13 mouse cellular contexts compared by ENCODE assay signal in the genomic region with DNA sequence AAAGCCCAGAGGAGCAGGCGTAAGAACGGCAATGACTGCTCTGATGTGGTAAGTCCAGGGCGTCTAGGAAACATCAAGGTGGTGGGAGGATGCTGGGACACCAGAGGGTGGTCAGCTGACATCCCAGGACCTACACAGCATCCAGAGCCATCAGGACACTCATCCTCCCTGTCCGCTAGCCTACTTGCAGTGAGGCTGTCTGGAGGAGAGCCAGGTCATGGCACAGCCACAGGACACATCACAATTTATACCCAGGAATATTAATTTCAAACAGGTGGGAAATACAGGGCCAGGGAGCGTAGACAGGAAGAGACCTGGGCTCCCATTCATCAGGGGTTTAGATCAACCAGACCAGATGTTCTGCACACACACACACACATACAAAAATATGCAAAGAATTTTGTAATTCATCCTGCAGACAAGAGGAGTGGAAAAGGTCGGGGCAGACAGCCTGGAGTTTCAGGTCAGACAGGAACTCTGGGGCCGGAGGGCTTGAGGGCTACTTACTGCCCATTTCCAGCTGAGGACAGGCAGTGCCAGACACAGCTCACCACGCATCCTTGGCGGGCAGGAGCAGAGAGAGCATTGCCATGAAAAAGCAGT.
DNase-seq lines count a peak whose midpoint lies in the region; ATAC-seq and TF ChIP-seq lines count a peak whose summit lies in the region.
"Had no signal": no experiment of that assay in that cellular context is flagged by ENCODE, and none has a peak within 500 bp of the region (broad histone marks: within the 10 kb centered on the region; RNA-seq: fewer than 3 reads in every experiment).

No protein-coding gene starts in this region.

- no peak for ATAC-seq in hindbrain, embryonic 14.5 days (ENCODE audit: low FRiP score)
- ATAC-seq in stomach, embryonic 14.5 days (ENCODE audit: insufficient number of reproducible peaks, insufficient read depth, low FRiP score, low read depth): no peak
- no peak; the same call in 1 of the 2 replicates for ATAC-seq in stomach, postnatal 0 days (ENCODE audit: low FRiP score, low TSS enrichment)
- ATAC-seq: liver, embryonic 12.5 days had no signal

- H3K27ac ChIP-seq in hindbrain, embryonic 10.5 days: peak overlapping the region; percentile 77
- no peak overlapping the region for H3K27ac ChIP-seq in hindbrain, embryonic 14.5 days
- H3K27ac ChIP-seq in stomach, embryonic 14.5 days (ENCODE audit: low read length): no peak overlapping the region
- H3K27ac ChIP-seq in stomach, postnatal 0 days (replicated peaks): no peak overlapping the region
- H3K27ac ChIP-seq in kidney, adult 2 months (ENCODE audit: insufficient read depth, low read depth, low read length): no peak overlapping the region
- H3K27ac ChIP-seq: heart, embryonic 15.5 days; hindbrain, embryonic 12.5 days; liver, embryonic 12.5 days had no signal

- no peak for TF ChIP-seq EP300 in stomach, postnatal 0 days (optimal IDR thresholded peaks at IDR 0.05)

- H3K27me3 ChIP-seq in hindbrain, embryonic 10.5 days (ENCODE audit: insufficient read depth, poor library complexity, severe bottlenecking): no peaks in the 10 kb centered on the region
- no peaks in the 10 kb centered on the region for H3K27me3 ChIP-seq in hindbrain, embryonic 14.5 days (ENCODE audit: control insufficient read depth, insufficient read depth, low read length)
- no peaks in the 10 kb centered on the region for H3K27me3 ChIP-seq in stomach, embryonic 14.5 days (ENCODE audit: control insufficient read depth, insufficient read depth, low read length)
- no peaks in the 10 kb centered on the region for H3K27me3 ChIP-seq in stomach, postnatal 0 days (ENCODE audit: control insufficient read depth, insufficient read depth, low read length)
- H3K27me3 ChIP-seq in kidney, adult 2 months (replicated peaks; ENCODE audit: control insufficient read depth, insufficient read depth, low read length): no peaks in the 10 kb centered on the region
- H3K27me3 ChIP-seq: heart, embryonic 15.5 days; hindbrain, embryonic 12.5 days; liver, embryonic 12.5 days had no signal

- H3K9ac ChIP-seq in hindbrain, embryonic 14.5 days: no peak overlapping the region
- H3K9ac ChIP-seq in stomach, embryonic 14.5 days (replicated peaks; ENCODE audit: low read depth, low read length): 0 out of 2 replicates have a peak overlapping the region, but pooled peaks have one; percentile 14
- no peak overlapping the region for H3K9ac ChIP-seq in stomach, postnatal 0 days (ENCODE audit: low read length)
- H3K9ac ChIP-seq: heart, embryonic 15.5 days; hindbrain, embryonic 12.5 days; liver, embryonic 12.5 days had no signal

- 45% methylated on average over 9 of the region's 9 CpGs for WGBS in hindbrain, embryonic 10.5 days
- WGBS in hindbrain, embryonic 14.5 days: 60% methylated on average over 9 of the region's 9 CpGs
- WGBS in stomach, embryonic 14.5 days: 33% methylated on average over 9 of the region's 9 CpGs
- WGBS in stomach, postnatal 0 days: 41% methylated on average over 9 of the region's 9 CpGs
- WGBS in kidney, adult 2 months: 46% methylated on average over 9 of the region's 9 CpGs

- no peaks in the 10 kb centered on the region for H3K9me3 ChIP-seq in hindbrain, embryonic 10.5 days
- H3K9me3 ChIP-seq in hindbrain, embryonic 14.5 days (ENCODE audit: control insufficient read depth, low read length): no peaks in the 10 kb centered on the region
- no peaks in the 10 kb centered on the region for H3K9me3 ChIP-seq in stomach, embryonic 14.5 days (ENCODE audit: control insufficient read depth, low read depth, low read length)
- H3K9me3 ChIP-seq in stomach, postnatal 0 days (ENCODE audit: control insufficient read depth, low read length): no peaks in the 10 kb centered on the region
- H3K9me3 ChIP-seq: heart, embryonic 15.5 days; hindbrain, embryonic 12.5 days; liver, embryonic 12.5 days had no signal

- TF ChIP-seq POLR2A in kidney, adult 2 months (IDR thresholded peaks at IDR 0.05; ENCODE audit: low read depth, low read length): no peak

- DNase-seq in hindbrain, embryonic 10.5 days (ENCODE audit: low spot score): peak; percentile 36
- no peak for DNase-seq in hindbrain, embryonic 14.5 days (ENCODE audit: low spot score)
- no peak for DNase-seq in stomach, postnatal 0 days (ENCODE audit: low spot score)
- DNase-seq in embryo, embryonic 9.5 days (ENCODE audit: extremely low spot score): peak; percentile 24
- DNase-seq in kidney, adult 11 months: no peak
- no peak for DNase-seq in frontal cortex, postnatal 25 days (ENCODE audit: low spot score in 2 of 2)
- DNase-seq in kidney, adult 2 months: no peak
- DNase-seq: kidney, adult 9 months had no signal

- H3K4me3 ChIP-seq in hindbrain, embryonic 10.5 days: no peak overlapping the region
- H3K4me3 ChIP-seq in hindbrain, embryonic 14.5 days (replicated peaks; ENCODE audit: low read length): no peak overlapping the region
- no peak overlapping the region for H3K4me3 ChIP-seq in stomach, embryonic 14.5 days (ENCODE audit: low read depth, low read length)
- no peak overlapping the region for H3K4me3 ChIP-seq in stomach, postnatal 0 days (ENCODE audit: low read depth, low read length)
- H3K4me3 ChIP-seq in kidney, adult 2 months (ENCODE audit: insufficient read depth, low read depth, low read length): no peak overlapping the region
- H3K4me3 ChIP-seq: erythroblast, embryonic 14.5 days; heart, embryonic 15.5 days; hindbrain, embryonic 12.5 days; liver, embryonic 12.5 days had no signal

- no peak for TF ChIP-seq CTCF in stomach, postnatal 0 days (IDR thresholded peaks at IDR 0.05; ENCODE audit: low read depth)
- no peak for TF ChIP-seq CTCF in kidney, adult 2 months (conservative IDR thresholded peaks at IDR 0.05; ENCODE audit: insufficient read depth, insufficient read length, low read depth, low read length)

- H3K4me1 ChIP-seq in hindbrain, embryonic 10.5 days (replicated peaks): peaks cover 34% of the 10 kb centered on the region
- H3K4me1 ChIP-seq in hindbrain, embryonic 14.5 days (replicated peaks; ENCODE audit: control insufficient read depth, insufficient read depth, low read length): no peaks in the 10 kb centered on the region
- H3K4me1 ChIP-seq in stomach, embryonic 14.5 days (ENCODE audit: control insufficient read depth, insufficient read depth, low read length): no peaks in the 10 kb centered on the region
- H3K4me1 ChIP-seq in stomach, postnatal 0 days (replicated peaks; ENCODE audit: control insufficient read depth, insufficient read depth): no peaks in the 10 kb centered on the region
- no peaks in the 10 kb centered on the region for H3K4me1 ChIP-seq in kidney, adult 2 months (ENCODE audit: control insufficient read depth, insufficient read depth, low read length)
- H3K4me1 ChIP-seq: heart, embryonic 15.5 days had no signal

- no peaks in the 10 kb centered on the region for H3K36me3 ChIP-seq in hindbrain, embryonic 10.5 days
- H3K36me3 ChIP-seq in hindbrain, embryonic 14.5 days (replicated peaks; ENCODE audit: control insufficient read depth, insufficient read depth): no peaks in the 10 kb centered on the region
- H3K36me3 ChIP-seq in stomach, embryonic 14.5 days (ENCODE audit: control insufficient read depth, insufficient read depth, low read length): no peaks in the 10 kb centered on the region
- no peaks in the 10 kb centered on the region for H3K36me3 ChIP-seq in stomach, postnatal 0 days (ENCODE audit: control insufficient read depth, insufficient read depth, low read length)
- no peaks in the 10 kb centered on the region for H3K36me3 ChIP-seq in kidney, adult 2 months (ENCODE audit: control insufficient read depth, insufficient read depth, low read length)
- H3K36me3 ChIP-seq: heart, embryonic 15.5 days; hindbrain, embryonic 12.5 days; liver, embryonic 12.5 days had no signal

- no peak overlapping the region for H3K4me2 ChIP-seq in hindbrain, embryonic 14.5 days (replicated peaks)
- no peak overlapping the region for H3K4me2 ChIP-seq in stomach, embryonic 14.5 days (replicated peaks; ENCODE audit: low read depth, low read length)
- no peak overlapping the region for H3K4me2 ChIP-seq in stomach, postnatal 0 days (replicated peaks; ENCODE audit: low read depth)
- H3K4me2 ChIP-seq: heart, embryonic 15.5 days; hindbrain, embryonic 12.5 days; liver, embryonic 12.5 days had no signal

Comparison
In these comparisons a context has a peak if more than half of its experiments do, and no peak if none do; other contexts are left out.
1. DNase-seq: peak in hindbrain, embryonic 10.5 days (single experiment) and embryo, embryonic 9.5 days (single experiment); none in hindbrain, embryonic 14.5 days (single experiment), stomach, postnatal 0 days (single experiment), kidney, adult 11 months (single experiment), frontal cortex, postnatal 25 days (0 of 2) and kidney, adult 2 months (single experiment).